Mouse (Mus musculus) thymus, adult 2 months (tissue): ENCODE data around the gene Per3. TPM values are rescaled to one million over a fixed set of nuclear protein-coding genes. Genes with fewer than 3 reads are reported as not detected.
"Not testable (repeated sequence)": the region's sequence is repeated elsewhere in the genome, so short reads cannot be mapped to it uniquely, and the experiment has no call there.

Source experiments
- DNase-seq: peaks from one replicate; pipeline ENCODE4 v3.0.0; 2021
- H3K27ac ChIP-seq: fragments of 200-500 bp; 2 replicates; pipeline ENCODE4 v1.5.1; 2012; ENCODE audit warnings: low read length, control low read depth; ENCODE audit not compliant: control insufficient read depth, insufficient read depth
- H3K27me3 ChIP-seq: fragments of 200-500 bp; 2 replicates; pipeline ENCODE4 v1.6.1; 2012; ENCODE audit warnings: mild to moderate bottlenecking, low read length, moderate library complexity, mixed read lengths; ENCODE audit not compliant: control insufficient read depth, insufficient read depth
- H3K36me3 ChIP-seq: fragments of 200-500 bp; 2 replicates; pipeline ENCODE4 v1.6.1; 2012; ENCODE audit warnings: mild to moderate bottlenecking, low read length, moderate library complexity; ENCODE audit not compliant: control insufficient read depth, insufficient read depth
- H3K4me1 ChIP-seq: fragments of 200-500 bp; replicated peaks from 2 replicates; pipeline ENCODE4 v1.6.1; 2012; ENCODE audit warnings: low read length; ENCODE audit not compliant: control insufficient read depth, insufficient read depth
- H3K4me3 ChIP-seq: fragments of 200-500 bp; 2 replicates; pipeline ENCODE4 v1.5.1; 2012; ENCODE audit warnings: mild to moderate bottlenecking, low read length, control low read depth, moderate library complexity; ENCODE audit not compliant: control insufficient read depth, insufficient read depth
- CTCF ChIP-seq: fragments of 200-500 bp; IDR thresholded peaks from 2 replicates; pipeline ENCODE4 v1.5.1; 2012; ENCODE audit warnings: mild to moderate bottlenecking, control low read depth, low read length, moderate library complexity, borderline replicate concordance; ENCODE audit not compliant: control insufficient read depth, poor library complexity, insufficient read depth; ENCODE audit errors: extremely low read depth
- POLR2A ChIP-seq: fragments of 200-500 bp; IDR thresholded peaks from 2 replicates; pipeline ENCODE4 v1.6.1; 2012; ENCODE audit warnings: mild to moderate bottlenecking, low read length, control low read depth, moderate library complexity; ENCODE audit not compliant: control insufficient read depth, poor library complexity, insufficient read depth; ENCODE audit errors: extremely low read depth
- WGBS: fragments of 180-500 bp; shearing (Covaris S2); methylation state at CpG from one replicate; pipeline ENCODE4 v1.1.7; 2018; 5-methylcytosine and 5-hydroxymethylcytosine counted together
- polyA plus RNA-seq: library from polyadenylated mRNA; depleted of rRNA; stranded (reverse); fragments of >200 nt; gene quantifications from 2 replicates; pipeline ENCODE4 v1.2.3, GENCODE M21; 2012

Gene Per3
- polyA plus RNA-seq, 1 experiment = 5.4 TPM

- no peak for DNase-seq
- WGBS = 94% methylated on average over 7 of the region's 7 CpGs
- Histone ChIP-seq H3K27ac (no peak overlapping the region), H3K4me3 (no peak overlapping the region), H3K27me3 (no peaks in the 10 kb centered on the region), H3K4me1 (no peaks in the 10 kb centered on the region), H3K36me3 (no peaks in the 10 kb centered on the region)
- no peak for TF ChIP-seq CTCF
These were observed 7.9 kb downstream of the Per3 start for GRCm38 (mm10) chr4:151036521-151036920.

- Histone ChIP-seq H3K4me3 (no peak overlapping the region), H3K27me3 (no peaks in the 10 kb centered on the region), H3K4me1 (no peaks in the 10 kb centered on the region), H3K36me3 (no peaks in the 10 kb centered on the region), H3K27ac (no peak overlapping the region)
- peak; percentile 31; the same call in 1 of the 2 replicates for TF ChIP-seq CTCF
- TF ChIP-seq POLR2A = no peak
- 65% methylated on average over 6 of the region's 6 CpGs for WGBS
- peak; percentile 25 for DNase-seq
These were observed 17.5 kb downstream of the Per3 start for GRCm38 (mm10) chr4:151027001-151027400.

GRCm38 (mm10) chr4:151024152-151024551 is 20.3 kb downstream of the Per3 start:
- Histone ChIP-seq H3K4me1 (no peaks in the 10 kb centered on the region), H3K27ac (no peak overlapping the region), H3K27me3 (no peaks in the 10 kb centered on the region), H3K36me3 (no peaks in the 10 kb centered on the region), H3K4me3 (no peak overlapping the region)
- DNase-seq = no peak
- WGBS = 92% methylated on average over 9 of the region's 9 CpGs
- TF ChIP-seq CTCF (no peak), POLR2A (no peak)

DNA sequence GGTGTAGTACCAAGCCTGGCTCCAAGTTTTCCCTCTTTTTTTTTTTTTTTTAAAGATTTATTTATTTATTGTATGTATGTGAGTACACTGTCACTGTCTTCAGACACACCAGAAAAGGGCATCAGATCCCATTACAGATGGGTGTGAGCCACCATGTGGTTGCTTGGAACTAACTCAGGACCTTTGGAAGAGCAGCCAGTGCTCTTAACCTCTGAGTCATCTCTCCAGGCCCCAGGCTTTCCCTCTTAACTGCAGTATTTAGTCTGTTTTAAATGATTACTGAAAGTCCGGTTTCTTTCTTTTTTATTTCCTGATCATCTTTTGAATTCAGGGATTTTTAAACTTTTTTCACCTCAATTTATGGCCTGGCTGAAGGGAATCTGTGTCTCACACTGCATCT is 27.1 kb downstream of the Per3 start:
- H3K36me3 ChIP-seq, H3K4me1 ChIP-seq, DNase-seq, H3K27me3 ChIP-seq, H3K4me3 ChIP-seq, H3K27ac ChIP-seq: not testable (repeated sequence)
- WGBS = 97% methylated on average over 1 of the region's 1 CpGs

- Histone ChIP-seq H3K4me3 (no peak overlapping the region), H3K27ac (no peak overlapping the region), H3K36me3 (no peaks in the 10 kb centered on the region), H3K27me3 (no peaks in the 10 kb centered on the region), H3K4me1 (no peaks in the 10 kb centered on the region)
- no peak for TF ChIP-seq CTCF
- WGBS = 97% methylated on average over 10 of the region's 10 CpGs
- no peak for DNase-seq
These were observed 28.5 kb downstream of the Per3 start for GRCm38 (mm10) chr4:151015946-151016345.

DNA sequence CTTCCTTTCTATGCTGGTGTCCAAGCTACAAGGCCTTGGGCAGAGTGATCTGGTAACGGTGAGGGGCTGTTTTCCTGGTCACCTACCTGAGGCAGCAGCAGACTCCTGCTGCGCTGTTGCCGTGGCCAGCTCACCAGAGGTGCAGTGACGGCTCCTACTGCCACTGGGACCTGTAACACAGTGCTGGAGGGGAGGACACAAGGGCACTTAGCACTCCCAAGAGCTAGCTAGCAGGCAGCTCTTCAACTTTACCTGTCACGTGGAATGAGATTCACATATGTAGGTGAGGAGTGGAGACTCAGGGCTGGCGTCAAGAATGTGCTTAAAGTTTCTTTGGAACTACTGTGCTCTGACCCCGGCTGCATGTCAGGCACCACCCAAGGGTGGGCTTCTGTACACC is 34.1 kb downstream of the Per3 start:
- TF ChIP-seq CTCF (no peak), POLR2A (no peak)
- Histone ChIP-seq H3K36me3 (no peaks in the 10 kb centered on the region), H3K27me3 (no peaks in the 10 kb centered on the region), H3K4me3 (no peak overlapping the region), H3K27ac (no peak overlapping the region), H3K4me1 (peaks cover 8% of the 10 kb centered on the region)
- DNase-seq = no peak
- WGBS = 98% methylated on average over 7 of the region's 7 CpGs

DNA sequence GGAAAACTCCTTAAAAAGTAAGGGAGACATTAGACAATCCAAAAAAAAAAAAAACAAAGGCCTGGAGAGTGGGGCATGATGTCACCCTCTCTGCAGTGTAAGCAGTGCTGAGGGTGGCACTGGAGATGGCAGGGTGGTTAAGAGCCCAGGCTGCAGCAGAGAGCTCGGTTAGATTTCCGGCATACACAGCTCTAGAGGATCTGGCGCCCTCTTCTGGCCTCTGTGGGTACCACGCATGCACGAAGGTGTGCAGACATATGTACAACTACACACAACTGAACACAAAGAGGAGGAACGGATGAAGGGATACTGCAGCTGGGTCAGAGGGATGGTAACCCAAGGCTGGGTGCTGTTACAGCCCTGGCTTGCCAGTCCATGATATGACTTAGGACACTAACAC is 37.5 kb downstream of the Per3 start:
- Histone ChIP-seq H3K4me1 (peaks cover 8% of the 10 kb centered on the region), H3K27ac (no peak overlapping the region), H3K4me3 (no peak overlapping the region), H3K27me3 (no peaks in the 10 kb centered on the region), H3K36me3 (no peaks in the 10 kb centered on the region)
- 59% methylated on average over 6 of the region's 6 CpGs for WGBS
- TF ChIP-seq POLR2A (no peak), CTCF (peak; percentile 70; the same call in 1 of the 2 replicates)
- peak; percentile 71 for DNase-seq
